Mouse (Mus musculus) frontal cortex, postnatal 25 days (tissue): Measurements from ENCODE around the gene Gzmg.
"Not testable (repeated sequence)": the region's sequence is repeated elsewhere in the genome, so short reads cannot be mapped to it uniquely, and the experiment has no call there.

Experiments used
- DNase-seq, 2 experiments: peaks; one replicate each; pipeline ENCODE4 v3.0.0; 2022; ENCODE audit warnings: low spot score in 2 of 2

Gzmg gene

DNA sequence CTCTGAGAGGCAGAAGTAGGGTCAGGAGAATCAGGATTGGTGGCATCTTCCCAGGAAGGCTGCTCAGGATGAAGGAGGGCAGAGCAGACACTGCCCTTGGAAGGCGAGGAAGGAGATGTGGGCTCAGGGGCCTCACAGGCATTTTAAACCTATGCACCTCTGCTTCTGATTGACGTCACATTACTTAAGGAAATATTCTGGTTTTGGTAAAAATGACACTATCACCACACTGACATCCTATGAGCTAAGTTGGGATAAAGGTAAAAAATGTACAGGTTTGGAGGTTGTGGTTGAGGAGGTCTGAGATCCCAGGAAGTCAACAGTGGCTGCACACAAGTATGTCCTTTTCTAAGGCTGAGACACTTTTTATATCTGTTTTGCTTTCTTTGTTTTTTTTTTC is at the start of gene Gzmg:
TSS of gene Gzmg (minus strand) at position 101 of the 400 bp plus-strand sequence.
- DNase-seq: not testable (repeated sequence)

DNA sequence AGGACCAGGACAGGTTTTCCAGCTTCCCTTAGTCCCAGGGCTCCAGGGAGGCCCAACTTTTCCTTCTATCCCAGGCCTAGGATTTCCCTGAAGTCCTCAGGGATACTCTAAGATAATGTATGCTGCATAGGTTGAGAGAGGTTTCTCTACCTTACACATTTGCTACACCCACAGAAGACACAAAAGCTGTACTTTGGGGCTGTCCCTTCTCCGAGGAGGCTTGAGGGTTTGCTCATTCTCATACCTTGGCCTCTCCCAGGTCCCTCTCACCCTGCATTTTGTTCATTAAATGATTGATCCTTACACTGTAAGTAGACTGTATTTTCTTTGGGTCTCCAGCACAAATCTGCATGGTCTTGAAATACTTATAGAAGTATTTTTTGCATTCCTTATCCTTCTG is 46.2 kb upstream of the Gzmg start:
- no peak for DNase-seq

- not testable (repeated sequence) for DNase-seq
Observed at GRCm38 (mm10) chr14:56205021-56205420, 45.6 kb upstream of the Gzmg start.

- peak; percentile 58 to 59 for DNase-seq
Observed at GRCm38 (mm10) chr14:56203975-56204374, 44.6 kb upstream of the Gzmg start.

DNA sequence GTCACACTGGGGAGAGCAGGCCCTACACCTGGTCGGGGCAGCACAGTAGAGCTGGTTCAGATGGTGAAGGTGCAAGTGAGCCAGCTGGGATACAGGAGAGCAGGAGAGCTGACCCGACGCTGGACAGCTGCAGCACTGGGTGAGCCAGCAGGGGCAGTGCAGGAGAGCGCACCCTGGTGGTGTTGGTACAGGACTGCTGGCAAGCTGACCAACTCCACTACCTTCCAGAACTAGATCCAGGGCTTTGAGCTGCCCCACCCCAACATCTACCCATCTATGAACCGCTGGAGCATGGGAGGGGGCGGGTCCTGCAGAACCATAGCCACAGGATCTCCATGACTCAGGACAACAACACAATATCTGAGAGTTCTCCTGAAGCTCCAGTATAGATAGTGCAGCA is 27.6 kb upstream of the Gzmg start:
- no peak for DNase-seq

DNA sequence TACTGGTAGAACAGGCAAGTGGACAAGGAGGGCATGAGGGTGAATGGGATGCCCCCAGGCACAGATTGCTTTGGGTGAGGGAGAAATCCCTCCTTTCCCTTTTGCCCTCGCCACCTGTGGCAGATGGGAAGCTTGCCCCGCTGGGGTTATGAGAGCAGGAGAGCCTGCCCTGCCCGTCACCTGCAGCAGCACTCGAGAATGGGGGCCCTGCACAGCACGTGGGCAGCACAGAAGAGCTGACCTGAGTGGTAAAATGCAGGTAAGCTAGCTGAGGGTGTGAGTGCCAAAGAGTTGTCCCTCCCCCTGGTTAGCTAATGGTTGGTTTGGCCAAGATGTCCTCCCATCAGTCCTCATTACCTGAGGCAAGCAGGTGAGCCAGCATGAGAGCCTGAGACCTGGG is 27.1 kb upstream of the Gzmg start:
- DNase-seq: no peak

- peak in 1 of 2 experiments; percentile 15 for DNase-seq
Observed at GRCm38 (mm10) chr14:56177651-56178050, 18.3 kb upstream of the Gzmg start.

- DNase-seq: no peak
Observed at GRCm38 (mm10) chr14:56174499-56174898, 15.1 kb upstream of the Gzmg start, which contains the start of gene Gzmn. TSS of gene Gzmn (minus strand) at chr14:56174599.

DNA sequence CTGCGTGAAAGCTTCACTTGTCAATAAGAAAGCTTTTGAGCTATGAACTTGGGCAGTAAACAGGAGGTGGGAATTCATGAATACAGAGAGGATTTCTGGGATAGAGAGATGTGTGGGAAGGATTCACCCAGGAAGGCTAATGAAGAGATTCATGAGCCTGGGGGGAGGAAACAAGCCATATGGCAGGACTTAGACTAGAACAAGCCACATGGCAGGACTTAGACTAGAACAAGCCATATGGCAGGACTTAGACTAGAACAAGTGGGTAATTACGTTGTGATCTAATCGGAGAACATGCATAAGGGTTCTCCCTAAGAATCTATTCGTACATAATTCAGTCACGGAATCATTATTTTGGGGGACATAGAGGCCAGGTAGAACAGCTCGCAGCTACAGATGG is 14.0 kb upstream of the Gzmg start:
- DNase-seq: no peak

DNA sequence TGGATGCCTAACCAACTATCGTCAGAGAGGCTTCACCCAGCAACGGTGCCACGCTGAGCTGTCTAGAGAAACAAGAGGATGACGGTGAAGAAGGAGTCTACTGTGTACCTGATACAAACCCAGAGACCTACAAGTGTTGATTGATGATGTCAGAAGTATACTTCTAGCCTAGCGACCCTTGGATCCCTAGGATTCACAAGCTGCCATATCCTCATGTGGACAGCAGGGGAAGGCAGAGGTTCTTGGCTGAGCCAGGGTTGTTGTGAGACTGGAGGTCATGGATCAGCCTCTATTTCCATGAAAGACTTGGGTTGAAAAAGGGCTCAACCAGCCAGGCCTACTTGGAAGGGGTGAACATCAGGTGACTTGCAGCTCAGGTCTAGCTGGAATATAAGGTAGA is 13.4 kb upstream of the Gzmg start:
- DNase-seq: no peak

- no peak for DNase-seq
Observed at GRCm38 (mm10) chr14:56168009-56168408, 8.6 kb upstream of the Gzmg start.

DNA sequence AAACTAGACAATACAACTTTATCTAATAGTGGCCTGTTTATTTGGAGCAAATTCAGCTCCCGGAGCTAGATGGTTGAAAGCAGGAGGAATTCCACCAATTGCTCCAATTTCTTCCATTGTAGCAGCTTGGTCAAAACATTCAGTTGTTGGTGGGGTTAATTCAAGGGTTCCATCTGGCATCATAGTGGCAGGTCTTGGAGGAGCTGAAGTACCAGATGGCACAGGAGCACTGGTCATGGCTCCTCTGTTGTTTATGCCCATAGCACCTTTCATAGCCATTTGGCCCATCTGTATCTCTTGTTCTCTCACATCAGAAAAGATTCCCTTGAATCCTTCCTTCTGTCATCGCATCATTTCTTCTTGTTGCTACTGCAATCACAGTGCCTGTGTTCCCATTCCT is 2.7 kb upstream of the Gzmg start:
- DNase-seq: no peak

DNA sequence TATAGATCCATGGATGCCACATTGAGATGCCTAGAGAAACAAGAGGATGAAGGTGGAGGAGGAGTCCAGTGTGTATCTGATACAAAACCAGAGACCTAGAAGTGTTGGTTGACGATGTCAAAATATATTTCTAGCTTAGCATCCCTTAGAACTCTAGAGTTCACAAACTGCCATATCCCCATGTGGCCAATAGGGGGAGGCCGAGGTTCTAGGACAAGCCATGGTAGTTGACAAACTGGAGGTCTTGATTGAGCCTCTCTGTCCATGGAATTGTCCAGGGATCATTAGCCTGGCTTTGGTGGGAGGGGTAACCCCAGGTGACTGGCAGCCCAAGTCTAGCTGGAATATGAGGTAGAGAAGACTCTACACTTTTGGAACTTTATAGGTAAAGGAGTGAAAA is 4.0 kb downstream of the Gzmg start:
- DNase-seq: no peak

GRCm38 (mm10) chr14:56133675-56134074 is 25.7 kb downstream of the Gzmg start:
- not testable (repeated sequence) for DNase-seq

GRCm38 (mm10) chr14:56132508-56132907 is 26.9 kb downstream of the Gzmg start, which contains the start of gene Gzmd:
TSS of gene Gzmd (minus strand) at chr14:56132608.
- not testable (repeated sequence) for DNase-seq

GRCm38 (mm10) chr14:56128341-56128740 is 31.0 kb downstream of the Gzmg start:
- no peak for DNase-seq

DNA sequence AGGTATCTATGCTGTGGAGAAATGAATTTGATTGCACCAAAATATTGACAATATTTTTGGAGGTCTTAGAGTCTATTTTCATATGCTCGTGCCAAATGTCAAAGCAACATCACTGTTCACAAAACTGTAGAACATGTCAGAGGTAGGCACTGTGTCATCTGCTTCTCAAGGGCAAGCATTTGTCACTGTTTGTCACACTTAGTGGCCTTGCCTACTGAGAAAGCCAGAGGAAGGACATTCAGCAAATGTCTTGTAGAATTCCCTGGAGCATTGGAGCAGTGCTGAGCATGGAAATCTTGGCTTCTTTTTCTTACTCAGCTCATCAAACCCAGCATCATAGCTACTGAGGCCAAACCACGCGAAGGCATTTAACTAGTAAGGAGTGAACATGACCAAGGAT is 35.9 kb downstream of the Gzmg start:
- no peak for DNase-seq

DNA sequence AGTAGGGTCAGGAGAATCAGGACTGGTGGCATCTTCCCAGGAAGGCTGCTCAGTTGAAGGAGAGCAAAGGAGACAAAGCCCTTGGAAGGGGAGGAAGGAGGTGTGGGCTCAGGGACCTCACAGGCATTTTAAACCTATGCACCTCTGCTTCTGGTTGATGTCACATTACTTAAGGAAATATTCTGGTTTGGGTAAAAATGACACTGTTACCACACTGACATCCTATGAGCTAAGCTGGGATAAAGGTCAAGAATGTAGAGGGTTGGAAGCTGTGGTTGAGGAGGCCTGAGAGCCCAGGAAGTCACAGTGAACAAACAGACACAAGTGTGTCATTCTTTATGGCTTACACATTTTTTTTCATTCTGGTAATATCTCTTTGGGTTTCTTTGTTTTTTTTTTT is 38.9 kb downstream of the Gzmg start, which contains the start of gene Gzme:
TSS of gene Gzme (minus strand) at position 101 of the 400 bp plus-strand sequence.
- DNase-seq: no peak

GRCm38 (mm10) chr14:56115531-56116310 is 43.7 kb downstream of the Gzmg start:
- not testable (repeated sequence) for DNase-seq
